Mouse (Mus musculus) liver, embryonic 14.5 days (tissue): ENCODE results near the gene Sept3. TPM values are rescaled to one million over a fixed set of nuclear protein-coding genes. Genes with fewer than 3 reads are reported as not detected.

ENCODE experiments used
- ATAC-seq: fragments of 200-750 bp; cut with Nextera tagmentation; 2 replicates; pipeline ENCODE4 v1.8.0; 2017; ENCODE audit warnings: moderate number of reproducible peaks, mild to moderate bottlenecking, moderate library complexity; ENCODE audit not compliant: insufficient read depth
- DNase-seq, 3 experiments: peaks; one replicate each; pipeline ENCODE4 v3.0.0-alpha.2; 2012 to 2013; ENCODE audit warnings: low read depth in 3 of 3, low spot score in 3 of 3
- H3K27ac ChIP-seq: fragments of 300-500 bp; sonication (generic); 2 replicates; pipeline ENCODE4 v1.5.1; 2014; ENCODE audit warnings: moderate library complexity, mild to moderate bottlenecking, control low read depth, inconsistent platforms
- H3K27me3 ChIP-seq: fragments of 300-500 bp; sonication (generic); 2 replicates; pipeline ENCODE4 v1.6.1; 2014; ENCODE audit warnings: mild to moderate bottlenecking, low read length, moderate library complexity; ENCODE audit not compliant: control insufficient read depth, insufficient read depth
- H3K36me3 ChIP-seq: fragments of 300-500 bp; sonication (generic); replicated peaks from 2 replicates; pipeline ENCODE4 v1.6.1; 2014; ENCODE audit warnings: low read depth; ENCODE audit not compliant: control insufficient read depth, insufficient read depth
- H3K4me1 ChIP-seq, 2 experiments: fragments of 200-500 bp in 1 of 2; fragments of 300-500 bp in 1 of 2; sonication (generic) in 1 of 2; replicated peaks; 2 replicates each; pipeline ENCODE4 v1.6.1; 2012 to 2014; ENCODE audit warnings: antibody characterized with exemption in 1 of 2, inconsistent platforms in 1 of 2, low read length in 1 of 2; ENCODE audit not compliant: control insufficient read depth in 2 of 2, insufficient read depth in 2 of 2
- H3K4me2 ChIP-seq: fragments of 300-500 bp; sonication (generic); 2 replicates; pipeline ENCODE4 v1.6.1; 2014; ENCODE audit warnings: low read depth, mild to moderate bottlenecking, control low read depth, moderate library complexity
- H3K4me3 ChIP-seq, 2 experiments: fragments of 200-500 bp in 1 of 2; fragments of 300-500 bp in 1 of 2; sonication (generic) in 1 of 2; 2 replicates each; pipeline ENCODE4 v1.5.1; 2012 to 2014; ENCODE audit warnings: low read depth in 2 of 2, low read length in 2 of 2, mild to moderate bottlenecking in 2 of 2, control low read depth in 1 of 2, inconsistent platforms in 1 of 2, moderate library complexity in 1 of 2; ENCODE audit not compliant: insufficient read depth in 1 of 2
- H3K9ac ChIP-seq: fragments of 300-500 bp; sonication (generic); replicated peaks from 2 replicates; pipeline ENCODE4 v1.6.1; 2014; ENCODE audit warnings: mild to moderate bottlenecking, control low read depth, moderate library complexity
- H3K9me3 ChIP-seq: fragments of 300-500 bp; sonication (generic); 2 replicates; pipeline ENCODE4 v1.6.1; 2016; ENCODE audit warnings: low read length, mixed read lengths; ENCODE audit not compliant: control insufficient read depth
- CTCF ChIP-seq: IDR thresholded peaks from 2 replicates; pipeline ENCODE4 v1.5.1; 2016; ENCODE audit warnings: antibody characterized with exemption, low read depth, control low read depth
- EP300 ChIP-seq: IDR thresholded peaks from 2 replicates; pipeline ENCODE4 v1.6.1; 2016; ENCODE audit warnings: antibody characterized with exemption, low read depth
- WGBS: fragments of 180-500 bp; shearing (Covaris S2); extraction: QIAGEN DNeasy Blood & Tissue Kit; methylation state at CpG from one replicate; pipeline ENCODE4 v1.1.7; 2014; ENCODE audit not compliant: insufficient replicate concordance; 5-methylcytosine and 5-hydroxymethylcytosine counted together
- polyA plus RNA-seq, 2 experiments: library from polyadenylated mRNA; depleted of rRNA in 1 of 2; stranded (reverse) in 1 of 2; unstranded in 1 of 2; fragments of >200 nt; fragmentation: Nextera tagmentation in 1 of 2; extraction: Ambion mirVana in 1 of 2; gene quantifications; 2 replicates each; pipeline versions ENCODE4 v1.2.1 to v1.2.3; 2012 to 2014

The Sept3 gene
- polyA plus RNA-seq, 2 experiments: 0.12 TPM; not detected in 1

DNA sequence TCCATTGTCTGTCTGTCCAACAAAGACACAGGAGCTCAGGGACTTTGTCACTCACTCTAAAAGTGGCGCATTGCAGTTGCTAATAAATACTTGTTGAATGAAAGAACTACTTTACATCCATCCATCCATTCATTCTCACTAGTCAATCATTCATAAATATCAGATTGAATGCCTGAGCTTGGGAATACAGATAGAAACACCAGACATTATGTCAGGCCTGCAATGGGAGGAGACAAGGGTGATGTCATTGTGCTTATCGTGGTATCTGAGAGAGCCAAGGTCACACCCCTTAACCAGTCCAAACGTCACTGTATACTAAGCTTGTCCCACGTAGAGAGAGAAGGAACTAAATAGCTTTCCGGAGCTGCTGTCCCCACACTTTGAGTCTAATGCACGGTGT is 22.6 kb upstream of the Sept3 start, which contains the start of gene 1500009C09Rik:
Gene 1500009C09Rik, plus strand, starts transcription at position 301 of the 400 bp plus-strand sequence.
- no peaks in the 10 kb centered on the region for H3K4me1 ChIP-seq
- H3K9ac ChIP-seq: no peak within 1 kb of the TSS
- TF ChIP-seq CTCF (no peak), EP300 (no peak)
- no peak within 1 kb of the TSS for H3K4me2 ChIP-seq
- H3K4me3 ChIP-seq: no peak within 1 kb of the TSS
- DNase-seq (no peak), ATAC-seq (no peak)
- WGBS: 52% methylated on average over 6 of the region's 6 CpGs
- H3K9me3 ChIP-seq: no peaks in the 10 kb centered on the region; the same call in 1 of the 2 replicates
- no peaks in the 10 kb centered on the region for H3K36me3 ChIP-seq
- H3K27me3 ChIP-seq: no peaks in the 10 kb centered on the region
- H3K27ac ChIP-seq: no peak within 1 kb of the TSS

GRCm38 (mm10) chr15:82255248-82255647 is 19.4 kb upstream of the Sept3 start:
- Histone ChIP-seq H3K36me3 (no peaks in the 10 kb centered on the region), H3K9me3 (no peaks in the 10 kb centered on the region; the same call in 1 of the 2 replicates), H3K27ac (no peak overlapping the region), H3K4me2 (no peak overlapping the region), H3K4me1 (no peaks in the 10 kb centered on the region), H3K9ac (no peak overlapping the region), H3K4me3 (no peak overlapping the region), H3K27me3 (no peaks in the 10 kb centered on the region)
- DNase-seq (no peak), ATAC-seq (no peak)
- 35% methylated on average over 4 of the region's 4 CpGs for WGBS
- TF ChIP-seq CTCF: peak; percentile 49
- no peak for TF ChIP-seq EP300

DNA sequence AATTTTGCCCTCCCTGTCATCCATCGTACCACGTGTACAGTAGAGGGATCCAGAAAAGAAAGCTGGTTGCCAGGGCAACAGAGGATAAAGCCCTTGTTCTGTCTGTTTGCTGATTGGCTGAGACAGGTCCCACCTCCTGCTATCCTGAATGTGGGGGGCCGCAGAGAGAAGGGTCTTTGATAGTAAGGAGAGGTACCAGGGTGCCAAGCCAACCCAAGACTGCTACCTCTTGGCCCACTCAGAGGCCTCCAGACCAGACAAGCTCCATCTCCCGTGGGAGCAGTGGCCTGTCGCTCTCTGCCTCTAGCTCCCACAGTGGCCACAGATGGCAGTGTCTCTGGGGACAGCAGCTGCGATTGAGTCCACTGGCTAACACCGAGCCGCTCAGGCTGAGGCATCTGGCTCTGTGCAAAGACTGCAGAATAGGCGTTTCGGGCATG is 18.7 kb upstream of the Sept3 start:
- Histone ChIP-seq H3K4me1 (no peaks in the 10 kb centered on the region), H3K36me3 (no peaks in the 10 kb centered on the region), H3K4me3 (no peak overlapping the region), H3K27me3 (no peaks in the 10 kb centered on the region), H3K4me2 (no peak overlapping the region), H3K9ac (no peak overlapping the region), H3K27ac (no peak overlapping the region), H3K9me3 (no peaks in the 10 kb centered on the region; the same call in 1 of the 2 replicates)
- no peak for TF ChIP-seq EP300
- no peak for TF ChIP-seq CTCF
- no peak for ATAC-seq
- DNase-seq: no peak
- 28% methylated on average over 10 of the region's 10 CpGs for WGBS

- WGBS: 11% methylated on average over 16 of the region's 16 CpGs
- peak; percentile 99 for TF ChIP-seq CTCF
- no peak for TF ChIP-seq EP300
Measured at GRCm38 (mm10) chr15:82259510-82259909, 15.2 kb upstream of the Sept3 start.

GRCm38 (mm10) chr15:82266356-82266755 is 8.3 kb upstream of the Sept3 start:
- no peaks in the 10 kb centered on the region for H3K36me3 ChIP-seq
- H3K4me1 ChIP-seq: no peaks in the 10 kb centered on the region
- no peak overlapping the region for H3K4me2 ChIP-seq
- H3K27ac ChIP-seq: no peak overlapping the region
- DNase-seq (peak in 1 of 3 experiments; percentile 24), ATAC-seq (no peak)
- peak; percentile 94 for TF ChIP-seq CTCF
- TF ChIP-seq EP300: no peak
- no peaks in the 10 kb centered on the region for H3K9me3 ChIP-seq
- no peaks in the 10 kb centered on the region for H3K27me3 ChIP-seq
- no peak overlapping the region for H3K4me3 ChIP-seq
- no peak overlapping the region for H3K9ac ChIP-seq
- 10% methylated on average over 6 of the region's 6 CpGs for WGBS

More at GRCm38 (mm10) chr15:82259510-82259909, 15.2 kb upstream of the Sept3 start:
- Histone ChIP-seq H3K36me3 (no peaks in the 10 kb centered on the region), H3K9ac (no peak overlapping the region), H3K4me2 (no peak overlapping the region), H3K27me3 (no peaks in the 10 kb centered on the region), H3K4me1 (no peaks in the 10 kb centered on the region), H3K27ac (no peak overlapping the region), H3K4me3 (no peak overlapping the region), H3K9me3 (no peaks in the 10 kb centered on the region)
- DNase-seq (peak in 2 of 3 experiments; percentile 41 to 44), ATAC-seq (0 out of 2 replicates have a peak, but pooled peaks have one; percentile 28)
